Mouse (Mus musculus) liver, adult 2 months (tissue): ENCODE data around the gene Pde4d.

Experiments
- CTCF ChIP-seq: fragments of 200-500 bp; IDR thresholded peaks from 2 replicates; pipeline ENCODE4 v1.5.1; 2011; ENCODE audit warnings: low read depth, low read length, control low read depth
- POLR2A ChIP-seq: fragments of 200-500 bp; IDR thresholded peaks from 2 replicates; pipeline ENCODE4 v1.6.1; 2011; ENCODE audit warnings: low read length, control low read depth; ENCODE audit not compliant: insufficient read depth; ENCODE audit errors: extremely low read depth

- no peak for TF ChIP-seq CTCF
- no peak for TF ChIP-seq POLR2A
These were observed 782.2 kb downstream of the Pde4d start for GRCm38 (mm10) chr13:109231848-109232460.
